Mouse (Mus musculus): ENCODE results near the gene Nrarp. TPM values are rescaled to one million over a fixed set of nuclear protein-coding genes. Genes with fewer than 3 reads are reported as not detected.

Nrarp gene
- polyA plus RNA-seq, 1 experiment from 2014 or later: 16.8 TPM

DNA sequence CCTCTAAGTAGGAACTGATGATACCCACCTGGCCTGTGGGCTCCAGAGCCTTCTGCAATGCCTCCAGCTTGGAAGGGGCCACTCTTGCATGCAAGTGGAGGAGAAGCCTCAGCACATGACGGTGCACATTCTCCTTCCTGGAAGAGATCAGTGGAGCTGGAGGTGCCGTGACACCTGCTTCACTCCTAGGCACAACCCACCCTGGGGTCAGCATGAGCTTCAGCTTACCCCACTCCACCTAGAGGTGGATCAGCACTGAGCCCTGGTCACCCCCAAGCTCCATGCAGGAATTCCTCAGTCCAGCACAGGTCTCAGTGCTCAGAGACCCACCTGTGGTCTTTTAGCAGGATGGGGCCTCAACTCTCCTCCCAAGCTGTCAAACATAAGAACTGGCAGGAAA lies 20.1 kb downstream of the Nrarp start:
- H3K27ac ChIP-seq (replicated peaks): no peak overlapping the region
- no peaks in the 10 kb centered on the region for H3K9me3 ChIP-seq (replicated peaks)
- H3K4me3 ChIP-seq (replicated peaks): no peak overlapping the region
- no peak overlapping the region for H3K4me2 ChIP-seq
- no peak overlapping the region for H3K9ac ChIP-seq (replicated peaks)
- 94% methylated on average over 2 of the region's 2 CpGs for WGBS
- peaks cover 67% of the 10 kb centered on the region for H3K36me3 ChIP-seq
- peaks cover 23% of the 10 kb centered on the region for H3K27me3 ChIP-seq (replicated peaks)
- no peak for ATAC-seq (ENCODE audit: low FRiP score)
- peaks cover 4% of the 10 kb centered on the region; the same call in 1 of the 2 replicates for H3K4me1 ChIP-seq

GRCm38 (mm10) chr2:25203631-25204214 lies 23.2 kb downstream of the Nrarp start:
- no peak for ATAC-seq (ENCODE audit: low FRiP score)
- Histone ChIP-seq H3K4me3 (replicated peaks) (no peak overlapping the region), H3K27me3 (replicated peaks) (no peaks in the 10 kb centered on the region), H3K9me3 (replicated peaks) (no peaks in the 10 kb centered on the region), H3K4me2 (no peak overlapping the region), H3K36me3 (peaks cover 94% of the 10 kb centered on the region), H3K27ac (replicated peaks) (no peak overlapping the region), H3K4me1 (peaks cover 20% of the 10 kb centered on the region), H3K9ac (replicated peaks) (no peak overlapping the region)
- WGBS: 65% methylated on average over 4 of the region's 4 CpGs

- H3K27ac ChIP-seq (replicated peaks): no peak overlapping the region
- no peak for ATAC-seq (ENCODE audit: low FRiP score)
- no peak overlapping the region for H3K4me3 ChIP-seq (replicated peaks)
- peaks cover 43% of the 10 kb centered on the region for H3K4me1 ChIP-seq
- H3K4me2 ChIP-seq: no peak overlapping the region
- WGBS: 92% methylated on average over 1 of the region's 1 CpGs
- H3K36me3 ChIP-seq: peaks cover 63% of the 10 kb centered on the region
- no peak overlapping the region for H3K9ac ChIP-seq (replicated peaks)
- H3K27me3 ChIP-seq (replicated peaks): no peaks in the 10 kb centered on the region
- H3K9me3 ChIP-seq (replicated peaks): no peaks in the 10 kb centered on the region
These were observed 27.0 kb downstream of the Nrarp start for GRCm38 (mm10) chr2:25207593-25207992.

- peaks cover 32% of the 10 kb centered on the region for H3K36me3 ChIP-seq
These were observed 30.1 kb downstream of the Nrarp start for GRCm38 (mm10) chr2:25210686-25211085.

DNA sequence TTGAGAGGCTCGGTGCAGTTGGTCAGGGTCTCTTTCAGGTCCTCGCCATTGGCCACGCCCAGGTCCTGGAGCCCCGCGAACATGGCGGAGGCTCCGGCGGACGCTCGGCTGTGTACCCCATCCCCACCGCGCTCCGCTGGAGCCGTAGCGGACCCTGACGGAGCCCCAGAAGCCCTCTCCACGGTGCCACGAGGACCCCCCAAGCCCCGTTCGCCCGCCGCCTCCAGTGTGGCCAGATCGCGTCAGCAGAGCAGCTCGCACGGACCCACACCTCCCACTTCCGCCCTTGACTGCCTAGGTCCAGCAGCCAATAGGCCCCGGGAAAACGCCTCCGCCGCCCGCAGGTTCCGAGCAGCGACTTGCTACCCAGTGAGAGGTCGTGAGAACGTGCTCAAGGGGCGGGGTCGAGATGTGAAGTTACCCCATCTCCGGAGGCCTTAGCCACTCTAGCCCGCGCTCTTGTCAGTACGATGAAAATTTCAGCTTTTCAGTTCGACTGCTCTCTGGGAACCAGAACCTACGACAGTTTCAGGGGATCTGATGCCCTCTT lies 30.6 kb downstream of the Nrarp start, which contains the start of gene Nelfb:
Nelfb (minus strand) TSS at position 369 of the 550 bp plus-strand sequence.
- peak; percentile 91 for ATAC-seq (ENCODE audit: low FRiP score)
- H3K27ac ChIP-seq (replicated peaks): peak within 1 kb of the TSS; percentile 89
- H3K9me3 ChIP-seq (replicated peaks): no peaks in the 10 kb centered on the region
- H3K4me3 ChIP-seq (replicated peaks): peak within 1 kb of the TSS; percentile 71
- WGBS: under 1% methylated on average over 44 of the region's 44 CpGs
- peak within 1 kb of the TSS; percentile 66 for H3K4me2 ChIP-seq
- H3K4me1 ChIP-seq: peaks cover 43% of the 10 kb centered on the region
- peak within 1 kb of the TSS; percentile 80 for H3K9ac ChIP-seq (replicated peaks)
- H3K36me3 ChIP-seq: peaks cover 27% of the 10 kb centered on the region
- peaks cover 4% of the 10 kb centered on the region; the same call in 1 of the 2 replicates for H3K27me3 ChIP-seq (replicated peaks)

More at GRCm38 (mm10) chr2:25210686-25211085, 30.1 kb downstream of the Nrarp start:
- peak overlapping the region; percentile 71 for H3K4me3 ChIP-seq (replicated peaks)
- peaks cover 43% of the 10 kb centered on the region for H3K4me1 ChIP-seq
- peak overlapping the region; percentile 80 for H3K9ac ChIP-seq (replicated peaks)
- no peak; the same call in 1 of the 2 replicates for ATAC-seq (ENCODE audit: low FRiP score)
- peak overlapping the region; percentile 89 for H3K27ac ChIP-seq (replicated peaks)
- under 1% methylated on average over 24 of the region's 24 CpGs for WGBS
- peak overlapping the region; percentile 66 for H3K4me2 ChIP-seq
- no peaks in the 10 kb centered on the region for H3K9me3 ChIP-seq (replicated peaks)
- H3K27me3 ChIP-seq (replicated peaks): peaks cover 4% of the 10 kb centered on the region; the same call in 1 of the 2 replicates

- H3K27ac ChIP-seq (replicated peaks): no peak overlapping the region
- H3K36me3 ChIP-seq: 0 out of 2 replicates have a peak, but pooled peaks cover 7% of the 10 kb centered on the region
- no peak overlapping the region for H3K9ac ChIP-seq (replicated peaks)
- H3K27me3 ChIP-seq (replicated peaks): peaks cover 4% of the 10 kb centered on the region; the same call in 1 of the 2 replicates
- H3K4me1 ChIP-seq: peaks cover 26% of the 10 kb centered on the region
- H3K4me2 ChIP-seq: no peak overlapping the region
- 65% methylated on average over 23 of the region's 23 CpGs for WGBS
- no peak overlapping the region for H3K4me3 ChIP-seq (replicated peaks)
- ATAC-seq (ENCODE audit: low FRiP score): no peak
- no peaks in the 10 kb centered on the region for H3K9me3 ChIP-seq (replicated peaks)
These were observed 32.8 kb downstream of the Nrarp start for GRCm38 (mm10) chr2:25213266-25213865.

GRCm38 (mm10) chr2:25214444-25214843 lies 33.9 kb downstream of the Nrarp start, which contains the start of gene Stpg3:
Gene Stpg3, minus strand, starts transcription at chr2:25214637.
- ATAC-seq (ENCODE audit: low FRiP score): no peak
- H3K4me1 ChIP-seq: peaks cover 17% of the 10 kb centered on the region
- H3K9me3 ChIP-seq (replicated peaks): no peaks in the 10 kb centered on the region
- no peak within 1 kb of the TSS for H3K4me3 ChIP-seq (replicated peaks)
- H3K36me3 ChIP-seq: no peaks in the 10 kb centered on the region
- peaks cover 4% of the 10 kb centered on the region; the same call in 1 of the 2 replicates for H3K27me3 ChIP-seq (replicated peaks)
- WGBS: 75% methylated on average over 3 of the region's 3 CpGs
- H3K9ac ChIP-seq (replicated peaks): no peak within 1 kb of the TSS
- H3K27ac ChIP-seq (replicated peaks): no peak within 1 kb of the TSS
- H3K4me2 ChIP-seq: no peak within 1 kb of the TSS

- Histone ChIP-seq H3K36me3 (peaks cover 5% of the 10 kb centered on the region; the same call in 1 of the 2 replicates), H3K9me3 (replicated peaks) (no peaks in the 10 kb centered on the region), H3K4me1 (no peaks in the 10 kb centered on the region), H3K4me3 (replicated peaks) (no peak overlapping the region), H3K27me3 (replicated peaks) (peaks cover 3% of the 10 kb centered on the region; the same call in 1 of the 2 replicates), H3K9ac (replicated peaks) (no peak overlapping the region), H3K27ac (replicated peaks) (no peak overlapping the region), H3K4me2 (no peak overlapping the region)
- WGBS: 60% methylated on average over 2 of the region's 2 CpGs
- ATAC-seq (ENCODE audit: low FRiP score): no peak
These were observed 37.1 kb downstream of the Nrarp start for GRCm38 (mm10) chr2:25217666-25218065.

DNA sequence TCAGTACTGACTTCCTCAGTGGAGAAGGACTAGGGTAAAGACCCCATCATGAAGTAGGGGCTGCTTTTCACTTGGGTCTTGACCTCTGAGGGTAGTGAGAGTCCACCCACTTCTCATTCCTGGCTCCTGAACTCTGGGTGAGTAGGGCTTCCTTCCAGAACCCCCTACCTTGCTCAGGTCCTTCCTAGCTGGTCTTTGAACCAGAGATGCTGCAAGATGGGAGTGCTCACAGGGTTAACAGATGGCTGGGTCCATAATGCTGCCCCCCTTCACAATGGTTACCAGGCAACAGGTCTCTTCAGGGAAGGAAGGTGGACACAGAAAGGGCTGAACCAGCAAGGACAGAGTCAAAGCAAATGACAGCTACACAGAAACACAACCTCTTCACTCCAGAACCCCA lies 37.9 kb downstream of the Nrarp start, which contains the start of gene Fam166a:
Fam166a (plus strand) TSS at position 301 of the 400 bp plus-strand sequence.
- H3K9ac ChIP-seq (replicated peaks): no peak within 1 kb of the TSS
- no peak for ATAC-seq (ENCODE audit: low FRiP score)
- no peak within 1 kb of the TSS for H3K4me3 ChIP-seq (replicated peaks)
- peaks cover 5% of the 10 kb centered on the region; the same call in 1 of the 2 replicates for H3K36me3 ChIP-seq
- no peak within 1 kb of the TSS for H3K4me2 ChIP-seq
- H3K9me3 ChIP-seq (replicated peaks): no peaks in the 10 kb centered on the region
- H3K27ac ChIP-seq (replicated peaks): no peak within 1 kb of the TSS
- H3K27me3 ChIP-seq (replicated peaks): no peaks in the 10 kb centered on the region
- H3K4me1 ChIP-seq: peaks cover 4% of the 10 kb centered on the region

GRCm38 (mm10) chr2:25221331-25221772 lies 40.8 kb downstream of the Nrarp start:
- 75% methylated on average over 5 of the region's 5 CpGs for WGBS
- no peak overlapping the region for H3K27ac ChIP-seq (replicated peaks)
- no peak for ATAC-seq (ENCODE audit: low FRiP score)
- H3K4me3 ChIP-seq (replicated peaks): no peak overlapping the region
- H3K27me3 ChIP-seq (replicated peaks): no peaks in the 10 kb centered on the region
- H3K4me2 ChIP-seq: no peak overlapping the region
- peaks cover 5% of the 10 kb centered on the region; the same call in 1 of the 2 replicates for H3K36me3 ChIP-seq
- no peaks in the 10 kb centered on the region for H3K9me3 ChIP-seq (replicated peaks)
- H3K4me1 ChIP-seq: peaks cover 18% of the 10 kb centered on the region
- H3K9ac ChIP-seq (replicated peaks): no peak overlapping the region

DNA sequence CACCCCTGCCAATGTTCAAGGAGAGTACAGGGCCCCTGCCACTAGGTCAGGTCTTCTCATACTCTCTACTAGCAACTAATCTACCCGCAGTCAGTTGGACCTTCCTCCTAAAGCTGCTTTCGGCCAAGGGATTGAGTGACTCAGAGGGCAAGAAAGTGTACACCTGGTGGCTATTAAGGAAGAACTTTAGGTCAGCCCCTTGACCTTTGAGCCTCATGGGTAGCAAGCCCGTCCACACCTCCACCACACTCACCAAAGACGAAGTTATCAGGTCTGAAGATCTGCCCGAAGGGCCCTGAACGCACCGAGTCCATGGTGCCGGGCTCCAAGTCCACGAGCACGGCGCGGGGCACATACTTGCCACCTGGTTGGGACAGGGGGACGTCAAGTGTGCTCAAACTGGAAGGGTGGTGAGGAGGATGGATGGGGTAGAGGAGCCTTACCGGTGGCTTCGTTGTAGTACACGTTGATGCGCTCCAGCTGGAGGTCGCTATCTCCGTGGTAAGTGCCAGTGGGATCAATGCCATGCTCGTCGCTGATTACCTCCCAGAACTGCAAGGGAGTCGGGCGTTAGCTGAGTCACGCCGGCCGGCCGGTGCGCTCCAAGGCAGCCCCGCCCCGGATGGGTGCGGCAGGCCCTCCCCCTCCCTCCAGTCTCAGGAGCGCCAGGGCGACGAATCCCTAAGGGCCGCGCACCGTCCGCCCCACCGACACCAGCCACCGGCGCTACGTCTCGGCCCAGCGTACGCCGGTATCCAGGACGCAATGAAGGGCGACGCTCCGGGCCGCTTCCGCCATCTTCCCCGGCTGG lies 43.3 kb downstream of the Nrarp start:
- Histone ChIP-seq H3K4me3 (replicated peaks) (peak overlapping the region; percentile 92), H3K27me3 (replicated peaks) (no peaks in the 10 kb centered on the region), H3K9me3 (replicated peaks) (no peaks in the 10 kb centered on the region), H3K9ac (replicated peaks) (peak overlapping the region; percentile 86), H3K27ac (replicated peaks) (peak overlapping the region; percentile 96), H3K4me2 (peak overlapping the region; percentile 94), H3K36me3 (peaks cover 5% of the 10 kb centered on the region; the same call in 1 of the 2 replicates), H3K4me1 (peaks cover 27% of the 10 kb centered on the region)
- peak; percentile 22 for ATAC-seq (ENCODE audit: low FRiP score)
- WGBS: 2% methylated on average over 49 of the region's 53 CpGs

Data from neural tube, embryonic 15.5 days (tissue).